Mouse (Mus musculus): Measurements from ENCODE around the gene 1700001O22Rik. TPM values are rescaled to one million over a fixed set of nuclear protein-coding genes. Genes with fewer than 3 reads are reported as not detected.
A peak's percentile ranks its signal among the peaks of the same experiment; 100 is the strongest.

The 1700001O22Rik gene
- 1.8 and 2.5 TPM in 2 replicates for polyA plus RNA-seq (2014; fragmentation: Nextera tagmentation; extraction: Ambion mirVana)

DNA sequence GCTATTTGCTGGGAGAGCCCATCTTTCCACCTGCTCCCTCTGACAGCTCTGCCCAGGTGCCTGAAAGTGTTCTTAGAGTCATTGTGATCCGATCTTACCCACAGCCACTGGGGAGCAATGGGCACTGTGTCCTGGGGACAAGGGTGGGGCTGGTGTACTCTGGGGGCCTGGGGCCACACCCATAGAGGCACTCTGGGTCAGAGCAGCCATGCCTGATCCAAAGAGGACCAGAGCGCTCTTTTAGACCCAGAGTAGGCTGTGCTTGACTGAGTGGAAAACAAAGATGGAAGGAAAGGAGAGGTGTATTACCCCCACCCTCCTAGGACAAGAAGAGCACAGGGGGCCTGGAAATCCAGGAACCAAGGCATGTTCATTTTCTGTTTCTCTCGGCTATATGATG is at the start of gene 1700001O22Rik:
TSS of gene 1700001O22Rik (minus strand) at position 58 of the 400 bp plus-strand sequence.
- H3K4me2 ChIP-seq (ENCODE audit: low read depth), result no peak within 1 kb of the TSS
- WGBS, result 87% methylated on average over 3 of the region's 3 CpGs
- H3K27ac ChIP-seq (ENCODE audit: low read depth, low read length), result no peak within 1 kb of the TSS
- peaks cover 23% of the 10 kb centered on the region for H3K27me3 ChIP-seq (ENCODE audit: control insufficient read depth, insufficient read depth, low read length)
- ATAC-seq (ENCODE audit: insufficient read depth, low FRiP score, low TSS enrichment), result no peak
- no peak within 1 kb of the TSS for H3K4me3 ChIP-seq (ENCODE audit: low read depth, low read length)
- H3K4me1 ChIP-seq (ENCODE audit: control insufficient read depth, insufficient read depth, low read length), result peaks cover 10% of the 10 kb centered on the region; the same call in 1 of the 2 replicates
- no peaks in the 10 kb centered on the region for H3K9me3 ChIP-seq (ENCODE audit: control insufficient read depth, low read length)
- DNase-seq (ENCODE audit: low spot score), result no peak
- H3K9ac ChIP-seq (ENCODE audit: low read length), result no peak within 1 kb of the TSS
- H3K36me3 ChIP-seq (ENCODE audit: control insufficient read depth, insufficient read depth, low read length), result no peaks in the 10 kb centered on the region

DNA sequence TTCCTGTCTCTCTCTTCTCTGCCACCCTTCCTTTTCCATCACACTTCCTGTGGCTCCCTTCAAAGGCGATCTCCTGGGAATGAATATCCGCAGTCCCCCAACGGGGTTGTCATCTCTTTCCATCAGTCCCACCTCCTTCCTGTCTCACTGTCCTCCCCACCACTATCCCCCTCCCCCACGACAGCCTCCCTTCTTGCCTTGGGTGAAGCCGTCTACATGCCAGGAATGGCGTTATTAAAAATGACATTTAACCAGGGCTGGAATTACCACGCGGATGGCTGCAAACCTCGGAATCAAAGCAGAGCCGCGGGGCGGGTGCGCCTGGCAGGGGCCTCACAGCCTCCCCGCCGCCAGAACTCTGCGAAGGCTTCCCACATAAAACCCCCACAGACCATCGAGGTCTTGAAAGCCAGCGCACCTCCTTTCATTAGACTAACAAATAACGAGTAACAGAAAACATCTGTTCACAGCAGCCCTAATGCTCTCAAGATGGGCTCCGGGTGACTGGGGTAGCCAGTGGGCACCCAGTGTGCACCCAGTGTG is 49.4 kb upstream of the 1700001O22Rik start:
- Histone ChIP-seq H3K27ac (ENCODE audit: low read depth, low read length) (no peak overlapping the region), H3K9ac (ENCODE audit: low read length) (no peak overlapping the region), H3K9me3 (ENCODE audit: control insufficient read depth, low read length) (no peaks in the 10 kb centered on the region), H3K27me3 (ENCODE audit: control insufficient read depth, insufficient read depth, low read length) (no peaks in the 10 kb centered on the region), H3K4me2 (ENCODE audit: low read depth) (no peak overlapping the region), H3K4me1 (ENCODE audit: control insufficient read depth, insufficient read depth, low read length) (peaks cover 5% of the 10 kb centered on the region), H3K36me3 (ENCODE audit: control insufficient read depth, insufficient read depth, low read length) (no peaks in the 10 kb centered on the region), H3K4me3 (ENCODE audit: low read depth, low read length) (no peak overlapping the region)
- ATAC-seq (ENCODE audit: insufficient read depth, low FRiP score, low TSS enrichment) (no peak), DNase-seq (ENCODE audit: low spot score) (no peak)
- WGBS, result 36% methylated on average over 20 of the region's 20 CpGs

DNA sequence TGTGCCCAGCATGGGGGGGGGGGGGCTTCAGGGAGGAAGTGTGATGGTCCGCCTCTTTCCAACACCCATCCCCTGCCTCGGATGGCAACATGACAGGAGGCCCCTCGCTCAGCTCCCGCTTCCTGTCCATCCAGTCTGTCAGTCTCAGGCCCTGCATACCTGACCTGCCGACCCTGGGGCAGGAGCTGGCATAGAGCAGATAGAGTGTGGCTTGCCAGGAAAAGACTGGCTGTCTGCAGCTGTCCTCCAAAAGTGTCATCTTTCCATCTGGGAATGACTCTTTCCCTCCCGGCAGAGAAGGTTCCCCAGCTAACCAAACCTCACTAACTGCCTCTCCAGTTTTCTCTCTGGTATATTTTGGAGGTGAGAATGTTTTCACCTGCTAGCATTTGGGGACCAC is 47.1 kb upstream of the 1700001O22Rik start:
- WGBS, result 33% methylated on average over 6 of the region's 6 CpGs
- Histone ChIP-seq H3K4me1 (ENCODE audit: control insufficient read depth, insufficient read depth, low read length) (peaks cover 5% of the 10 kb centered on the region), H3K36me3 (ENCODE audit: control insufficient read depth, insufficient read depth, low read length) (no peaks in the 10 kb centered on the region), H3K4me3 (ENCODE audit: low read depth, low read length) (no peak overlapping the region), H3K27ac (ENCODE audit: low read depth, low read length) (no peak overlapping the region), H3K9me3 (ENCODE audit: control insufficient read depth, low read length) (no peaks in the 10 kb centered on the region), H3K27me3 (ENCODE audit: control insufficient read depth, insufficient read depth, low read length) (peaks cover 8% of the 10 kb centered on the region; the same call in 1 of the 2 replicates), H3K9ac (ENCODE audit: low read length) (no peak overlapping the region), H3K4me2 (ENCODE audit: low read depth) (no peak overlapping the region)
- no peak for DNase-seq (ENCODE audit: low spot score)
- ATAC-seq (ENCODE audit: insufficient read depth, low FRiP score, low TSS enrichment), result no peak

DNA sequence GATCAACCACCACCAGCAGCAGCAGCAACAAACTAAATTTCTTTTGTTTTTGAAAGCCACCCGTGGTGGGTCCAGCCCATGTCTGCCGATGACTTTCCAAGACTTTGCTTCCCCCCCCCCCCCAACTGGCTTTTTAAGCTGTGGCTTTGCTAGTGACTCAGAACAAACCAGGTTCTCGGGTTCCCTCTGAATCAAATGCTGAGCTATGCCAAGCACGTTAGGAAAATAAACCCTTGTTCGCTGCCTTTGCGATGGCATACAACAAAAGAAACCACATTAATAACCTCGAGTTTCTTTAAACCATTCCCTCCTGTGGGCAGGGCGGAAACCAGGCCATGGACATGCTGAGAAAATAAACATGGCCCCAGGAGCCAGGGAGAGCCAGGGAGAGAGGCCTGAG is 44.7 kb upstream of the 1700001O22Rik start:
- DNase-seq (ENCODE audit: low spot score), result no peak
- H3K4me1 ChIP-seq (ENCODE audit: control insufficient read depth, insufficient read depth, low read length), result peaks cover 5% of the 10 kb centered on the region
- no peak overlapping the region for H3K4me3 ChIP-seq (ENCODE audit: low read depth, low read length)
- H3K9me3 ChIP-seq (ENCODE audit: control insufficient read depth, low read length), result no peaks in the 10 kb centered on the region
- H3K27me3 ChIP-seq (ENCODE audit: control insufficient read depth, insufficient read depth, low read length), result peaks cover 26% of the 10 kb centered on the region
- no peak overlapping the region for H3K9ac ChIP-seq (ENCODE audit: low read length)
- no peak for ATAC-seq (ENCODE audit: insufficient read depth, low FRiP score, low TSS enrichment)
- no peaks in the 10 kb centered on the region for H3K36me3 ChIP-seq (ENCODE audit: control insufficient read depth, insufficient read depth, low read length)
- H3K27ac ChIP-seq (ENCODE audit: low read depth, low read length), result no peak overlapping the region
- no peak overlapping the region for H3K4me2 ChIP-seq (ENCODE audit: low read depth)
- 43% methylated on average over 8 of the region's 8 CpGs for WGBS

DNA sequence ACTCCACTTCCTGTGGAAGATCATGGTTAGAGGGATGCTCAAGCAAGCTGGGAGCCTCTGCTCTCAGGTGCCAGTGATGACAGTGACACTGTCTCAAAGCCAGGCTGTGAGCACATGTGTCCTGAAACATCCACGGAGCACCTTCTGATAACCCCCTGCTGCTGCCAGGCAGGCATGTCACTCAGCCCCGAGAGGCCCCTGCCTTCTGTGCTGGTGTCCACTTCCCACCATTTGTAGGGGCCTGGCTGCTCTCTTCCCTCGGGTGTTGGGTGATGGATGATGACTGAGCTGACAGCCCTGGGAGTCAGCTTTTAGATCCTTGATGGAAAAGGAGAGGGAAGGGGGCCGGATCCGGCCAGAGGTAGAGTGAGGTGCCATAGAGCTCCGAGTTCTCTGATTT is 43.3 kb upstream of the 1700001O22Rik start:
- Histone ChIP-seq H3K9me3 (ENCODE audit: control insufficient read depth, low read length) (no peaks in the 10 kb centered on the region), H3K9ac (ENCODE audit: low read length) (no peak overlapping the region), H3K4me3 (ENCODE audit: low read depth, low read length) (no peak overlapping the region), H3K27ac (ENCODE audit: low read depth, low read length) (no peak overlapping the region), H3K27me3 (ENCODE audit: control insufficient read depth, insufficient read depth, low read length) (peaks cover 26% of the 10 kb centered on the region), H3K4me2 (ENCODE audit: low read depth) (no peak overlapping the region), H3K4me1 (ENCODE audit: control insufficient read depth, insufficient read depth, low read length) (no peaks in the 10 kb centered on the region), H3K36me3 (ENCODE audit: control insufficient read depth, insufficient read depth, low read length) (no peaks in the 10 kb centered on the region)
- DNase-seq (ENCODE audit: low spot score) (no peak), ATAC-seq (ENCODE audit: insufficient read depth, low FRiP score, low TSS enrichment) (no peak)
- 20% methylated on average over 6 of the region's 6 CpGs for WGBS

DNA sequence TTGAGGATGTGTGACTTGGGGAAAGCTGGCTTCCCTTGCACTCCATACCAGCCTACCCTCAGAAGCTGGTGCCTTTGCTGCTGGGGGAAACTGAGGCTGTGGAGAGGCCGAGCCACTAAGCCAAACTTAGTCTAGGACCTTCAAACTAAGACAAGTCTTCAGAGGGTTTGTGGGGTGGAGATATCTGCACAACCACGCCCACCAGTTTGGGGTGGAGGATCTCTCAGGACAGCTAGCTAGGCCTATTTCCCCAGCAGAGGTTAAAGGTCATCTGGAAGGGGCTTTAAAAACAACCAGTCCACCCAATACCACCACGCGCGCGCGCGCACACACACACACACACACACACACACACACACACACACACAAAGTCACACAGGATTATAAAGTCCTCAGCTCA is 42.8 kb upstream of the 1700001O22Rik start:
- Histone ChIP-seq H3K4me3 (ENCODE audit: low read depth, low read length) (no peak overlapping the region), H3K9ac (ENCODE audit: low read length) (no peak overlapping the region), H3K9me3 (ENCODE audit: control insufficient read depth, low read length) (no peaks in the 10 kb centered on the region), H3K4me2 (ENCODE audit: low read depth) (no peak overlapping the region), H3K4me1 (ENCODE audit: control insufficient read depth, insufficient read depth, low read length) (no peaks in the 10 kb centered on the region), H3K27ac (ENCODE audit: low read depth, low read length) (no peak overlapping the region), H3K36me3 (ENCODE audit: control insufficient read depth, insufficient read depth, low read length) (no peaks in the 10 kb centered on the region), H3K27me3 (ENCODE audit: control insufficient read depth, insufficient read depth, low read length) (peaks cover 26% of the 10 kb centered on the region)
- ATAC-seq (ENCODE audit: insufficient read depth, low FRiP score, low TSS enrichment) (no peak), DNase-seq (ENCODE audit: low spot score) (no peak)
- 55% methylated on average over 8 of the region's 8 CpGs for WGBS

DNA sequence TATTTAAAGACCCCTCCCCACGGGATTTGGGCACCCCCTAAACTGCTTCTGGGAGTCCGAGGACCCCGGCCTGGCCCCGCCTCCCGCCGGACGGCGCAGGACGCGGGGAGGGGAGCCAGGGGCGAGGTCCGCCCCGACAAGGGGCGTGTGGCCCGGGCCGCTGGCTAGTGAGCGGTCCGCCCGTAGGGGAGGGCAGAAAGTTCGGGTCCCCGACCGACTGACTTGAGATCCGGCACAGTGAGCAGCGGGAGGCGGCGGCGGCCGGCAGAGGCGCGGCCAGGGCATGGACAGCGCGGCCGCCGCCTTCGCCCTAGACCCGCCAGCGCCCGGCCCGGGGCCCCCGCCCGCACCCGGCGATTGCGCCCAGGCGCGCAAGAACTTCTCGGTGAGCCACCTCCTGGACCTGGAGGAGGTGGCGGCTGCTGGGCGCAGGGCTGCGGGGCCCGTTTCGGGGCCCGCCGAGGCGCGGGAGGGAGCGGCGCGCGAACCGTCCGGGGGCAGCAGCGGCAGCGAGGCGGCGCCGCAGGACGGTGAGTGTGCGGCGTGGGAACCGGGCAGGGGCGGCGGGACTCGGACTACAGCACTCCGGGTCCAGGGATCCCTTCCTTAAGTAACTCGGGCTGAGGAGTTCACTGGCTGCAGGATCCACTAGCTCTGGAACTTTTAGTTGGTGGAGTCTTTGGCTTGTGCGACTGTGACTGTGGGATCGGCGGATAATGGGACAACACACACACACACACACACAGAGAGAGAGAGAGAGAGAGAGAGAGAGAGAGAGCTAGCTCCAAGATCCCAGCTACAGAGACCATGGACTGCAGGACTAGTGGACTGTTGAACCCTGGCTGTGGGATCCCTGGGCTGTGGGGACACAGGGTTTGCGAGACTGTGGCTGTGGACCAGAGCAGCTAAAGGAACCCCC is 42.0 kb upstream of the 1700001O22Rik start:
- Histone ChIP-seq H3K27ac (ENCODE audit: low read depth, low read length) (no peak overlapping the region), H3K9ac (ENCODE audit: low read length) (peak overlapping the region; percentile 57), H3K36me3 (ENCODE audit: control insufficient read depth, insufficient read depth, low read length) (no peaks in the 10 kb centered on the region), H3K4me2 (ENCODE audit: low read depth) (peak overlapping the region; percentile 77), H3K4me3 (ENCODE audit: low read depth, low read length) (peak overlapping the region; percentile 49), H3K4me1 (ENCODE audit: control insufficient read depth, insufficient read depth, low read length) (no peaks in the 10 kb centered on the region), H3K27me3 (ENCODE audit: control insufficient read depth, insufficient read depth, low read length) (peaks cover 26% of the 10 kb centered on the region), H3K9me3 (ENCODE audit: control insufficient read depth, low read length) (no peaks in the 10 kb centered on the region)
- ATAC-seq (ENCODE audit: insufficient read depth, low FRiP score, low TSS enrichment) (no peak), DNase-seq (ENCODE audit: low spot score) (peak; percentile 53)
- 1% methylated on average over 73 of the region's 80 CpGs for WGBS

DNA sequence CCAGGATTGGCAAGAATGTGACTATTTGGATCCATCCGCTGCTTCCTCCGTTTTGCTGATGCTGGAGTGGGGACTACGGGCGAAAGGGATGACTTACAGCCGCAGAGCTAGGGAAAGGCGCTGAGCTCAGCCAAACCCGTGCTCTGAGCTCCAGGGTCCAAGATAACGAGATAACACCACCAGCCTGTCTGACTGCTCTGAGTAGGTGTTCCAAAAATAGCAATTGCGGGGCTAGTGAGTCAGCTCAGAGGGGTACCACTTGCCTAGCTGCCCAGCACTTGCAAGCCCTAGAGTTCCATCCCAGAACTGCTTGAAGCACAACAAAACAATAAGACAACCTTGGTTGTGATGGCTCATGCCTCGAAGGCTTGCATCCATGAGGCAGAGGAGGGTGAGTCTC is 39.2 kb upstream of the 1700001O22Rik start:
- H3K4me2 ChIP-seq (ENCODE audit: low read depth), result no peak overlapping the region
- H3K4me1 ChIP-seq (ENCODE audit: control insufficient read depth, insufficient read depth, low read length), result no peaks in the 10 kb centered on the region
- H3K36me3 ChIP-seq (ENCODE audit: control insufficient read depth, insufficient read depth, low read length), result no peaks in the 10 kb centered on the region
- ATAC-seq (ENCODE audit: insufficient read depth, low FRiP score, low TSS enrichment), result no peak
- no peak overlapping the region for H3K27ac ChIP-seq (ENCODE audit: low read depth, low read length)
- 62% methylated on average over 10 of the region's 10 CpGs for WGBS
- no peak overlapping the region for H3K4me3 ChIP-seq (ENCODE audit: low read depth, low read length)
- no peaks in the 10 kb centered on the region for H3K9me3 ChIP-seq (ENCODE audit: control insufficient read depth, low read length)
- no peak for DNase-seq (ENCODE audit: low spot score)
- peaks cover 26% of the 10 kb centered on the region for H3K27me3 ChIP-seq (ENCODE audit: control insufficient read depth, insufficient read depth, low read length)
- H3K9ac ChIP-seq (ENCODE audit: low read length), result no peak overlapping the region

All from neural tube, embryonic 11.5 days (tissue).